ENCODE assay signal across 8 mouse cellular contexts in genomic region chr16:4717866-4718265, GRCm38 (mm10). TPM values are rescaled to one million over a fixed set of nuclear protein-coding genes. Genes with fewer than 3 reads are reported as not detected.
DNase-seq lines count a peak whose midpoint lies in the region; ATAC-seq and TF ChIP-seq lines count a peak whose summit lies in the region.

No protein-coding gene starts in this region.

- H3K9me3 ChIP-seq in lung, embryonic 14.5 days (ENCODE audit: low read depth, low read length), result no peaks in the 10 kb centered on the region
- H3K9me3 ChIP-seq in forebrain, embryonic 11.5 days (ENCODE audit: control insufficient read depth, low read length), result no peaks in the 10 kb centered on the region
- no peaks in the 10 kb centered on the region for H3K9me3 ChIP-seq in limb, embryonic 12.5 days

- no peaks in the 10 kb centered on the region for H3K4me1 ChIP-seq in lung, embryonic 14.5 days (ENCODE audit: insufficient read depth)
- no peaks in the 10 kb centered on the region; the same call in 1 of the 2 replicates for H3K4me1 ChIP-seq in forebrain, embryonic 11.5 days (replicated peaks; ENCODE audit: control insufficient read depth, insufficient read depth, low read length)
- peaks cover 11% of the 10 kb centered on the region; the same call in 1 of the 2 replicates for H3K4me1 ChIP-seq in limb, embryonic 12.5 days (replicated peaks)
- peaks cover 2% of the 10 kb centered on the region; the same call in 1 of the 2 replicates for H3K4me1 ChIP-seq in small intestine, adult 2 months (ENCODE audit: control insufficient read depth, insufficient read depth, insufficient read length, low read length)

- H3K36me3 ChIP-seq in lung, embryonic 14.5 days (ENCODE audit: insufficient read depth), result peaks cover 37% of the 10 kb centered on the region
- peaks cover 15% of the 10 kb centered on the region; the same call in 1 of the 2 replicates for H3K36me3 ChIP-seq in forebrain, embryonic 11.5 days (ENCODE audit: control insufficient read depth, insufficient read depth, low read length)
- peaks cover 41% of the 10 kb centered on the region for H3K36me3 ChIP-seq in limb, embryonic 12.5 days
- no peaks in the 10 kb centered on the region; the same call in none of the 2 replicates for H3K36me3 ChIP-seq in small intestine, adult 2 months (ENCODE audit: control insufficient read depth, insufficient read depth, low read length)

- no peak overlapping the region for H3K27ac ChIP-seq in lung, embryonic 14.5 days (ENCODE audit: low read depth)
- H3K27ac ChIP-seq in forebrain, embryonic 11.5 days (ENCODE audit: low read depth, low read length), result no peak overlapping the region
- H3K27ac ChIP-seq in limb, embryonic 12.5 days, result no peak overlapping the region
- H3K27ac ChIP-seq in small intestine, adult 2 months (ENCODE audit: insufficient read depth, low read depth, low read length), result no peak overlapping the region

- H3K4me3 ChIP-seq in lung, embryonic 14.5 days (ENCODE audit: low read depth, low read length), result peak overlapping the region; percentile 62
- peak overlapping the region; percentile 51 for H3K4me3 ChIP-seq in forebrain, embryonic 11.5 days (ENCODE audit: low read depth, low read length)
- H3K4me3 ChIP-seq in limb, embryonic 12.5 days (replicated peaks), result peak overlapping the region; percentile 63
- H3K4me3 ChIP-seq in small intestine, adult 2 months (ENCODE audit: low read depth, low read length), result peak overlapping the region; percentile 27; the same call in 1 of the 2 replicates

- no peak for ATAC-seq in lung, embryonic 14.5 days (ENCODE audit: insufficient read depth)
- ATAC-seq in forebrain, embryonic 11.5 days (replicated peaks; ENCODE audit: low FRiP score), result no peak
- no peak for ATAC-seq in limb, embryonic 12.5 days (ENCODE audit: insufficient number of reproducible peaks, insufficient read depth, low FRiP score, low TSS enrichment, low read depth)

- no peak for DNase-seq in lung, embryonic 14.5 days
- DNase-seq in lung, postnatal 25 days (ENCODE audit: low spot score), result no peak
- DNase-seq in forebrain, embryonic 11.5 days (ENCODE audit: low spot score), result no peak
- DNase-seq in right cerebral cortex, adult 2 months (ENCODE audit: low spot score in 2 of 2), result no peak
- DNase-seq in thymus, postnatal 10 days (ENCODE audit: low spot score in 2 of 2), result no peak
- DNase-seq in layer of hippocampus, postnatal 25 days (ENCODE audit: extremely low spot score in 1 of 2, low spot score in 1 of 2), result no peak

- TF ChIP-seq POLR2A in small intestine, adult 2 months (IDR thresholded peaks at IDR 0.05; ENCODE audit: low read depth, low read length), result no peak

- peak overlapping the region; percentile 75; the same call in 1 of the 2 replicates for H3K9ac ChIP-seq in lung, embryonic 14.5 days
- peak overlapping the region; percentile 85 for H3K9ac ChIP-seq in forebrain, embryonic 11.5 days (ENCODE audit: low read length)
- H3K9ac ChIP-seq in limb, embryonic 12.5 days (replicated peaks), result no peak overlapping the region

- no peak for TF ChIP-seq CTCF in lung, embryonic 14.5 days (IDR thresholded peaks at IDR 0.05; ENCODE audit: low read depth)
- TF ChIP-seq CTCF in small intestine, adult 2 months (IDR thresholded peaks at IDR 0.05; ENCODE audit: extremely low read depth, insufficient read length, insufficient replicate concordance, low read depth, low read length), result no peak

- peak overlapping the region; percentile 66 for H3K4me2 ChIP-seq in lung, embryonic 14.5 days
- H3K4me2 ChIP-seq in forebrain, embryonic 11.5 days (ENCODE audit: low read depth, low read length, severe bottlenecking), result peak overlapping the region; percentile 60
- H3K4me2 ChIP-seq in limb, embryonic 12.5 days, result peak overlapping the region; percentile 59

- WGBS in lung, embryonic 14.5 days, result 50% methylated on average over 3 of the region's 3 CpGs
- WGBS in forebrain, embryonic 11.5 days, result 77% methylated on average over 3 of the region's 3 CpGs
- WGBS in limb, embryonic 12.5 days, result 59% methylated on average over 3 of the region's 3 CpGs
- whole genome bisulfite sequencing in small intestine, adult 2 months, result 45% methylated on average over 3 of the region's 3 CpGs

- no peaks in the 10 kb centered on the region for H3K27me3 ChIP-seq in lung, embryonic 14.5 days (ENCODE audit: insufficient read depth, low read length)
- no peaks in the 10 kb centered on the region for H3K27me3 ChIP-seq in forebrain, embryonic 11.5 days (ENCODE audit: control insufficient read depth, insufficient read depth, low read length)
- H3K27me3 ChIP-seq in limb, embryonic 12.5 days, result no peaks in the 10 kb centered on the region
- H3K27me3 ChIP-seq in small intestine, adult 2 months (ENCODE audit: control insufficient read depth, insufficient read depth, low read length), result no peaks in the 10 kb centered on the region

RNA-seq across cellular contexts. Expression of gene Nmral1, which starts 1.3 kb away (rescaled TPM):
- polyA plus RNA-seq in lung, embryonic 14.5 days (2014; fragmentation: Nextera tagmentation; extraction: Ambion mirVana), result 93.7 and 102 TPM in 2 replicates
- polyA plus RNA-seq in forebrain, embryonic 11.5 days (2014; fragmentation: Nextera tagmentation; extraction: Ambion mirVana), result 212 and 220 TPM in 2 replicates
- polyA plus RNA-seq in limb, embryonic 12.5 days (2016; fragmentation: Nextera tagmentation; extraction: Ambion mirVana), result 179 and 191 TPM in 2 replicates
- 2.2 and 5.6 TPM in 2 replicates for polyA plus RNA-seq in small intestine, adult 2 months (2012; rRNA removed)
- 10 to 100 TPM; 16.0 to 17.7 TPM for total RNA-seq in layer of hippocampus, postnatal 25 days (2021)

RNA-seq across cellular contexts. Expression of gene Hmox2, which starts 8.3 kb away (rescaled TPM):
- 104 and 109 TPM in 2 replicates for polyA plus RNA-seq in lung, embryonic 14.5 days (2014; fragmentation: Nextera tagmentation; extraction: Ambion mirVana)
- 74.3 and 80.3 TPM in 2 replicates for polyA plus RNA-seq in forebrain, embryonic 11.5 days (2014; fragmentation: Nextera tagmentation; extraction: Ambion mirVana)
- 102 and 106 TPM in 2 replicates for polyA plus RNA-seq in limb, embryonic 12.5 days (2016; fragmentation: Nextera tagmentation; extraction: Ambion mirVana)
- 11.8 and 21.2 TPM in 2 replicates for polyA plus RNA-seq in small intestine, adult 2 months (2012; rRNA removed)
- total RNA-seq in layer of hippocampus, postnatal 25 days (2021), result 10 to 100 TPM; 87.7 to 98.0 TPM

RNA-seq across cellular contexts. Expression of gene Coro7, which starts 38.3 kb away (rescaled TPM):
- polyA plus RNA-seq in lung, embryonic 14.5 days (2014; fragmentation: Nextera tagmentation; extraction: Ambion mirVana), result 13.1 and 15.1 TPM in 2 replicates
- polyA plus RNA-seq in forebrain, embryonic 11.5 days (2014; fragmentation: Nextera tagmentation; extraction: Ambion mirVana), result 20.5 and 23.3 TPM in 2 replicates
- polyA plus RNA-seq in limb, embryonic 12.5 days (2016; fragmentation: Nextera tagmentation; extraction: Ambion mirVana), result 18.6 and 19.6 TPM in 2 replicates
- 45.6 and 86.6 TPM in 2 replicates for polyA plus RNA-seq in small intestine, adult 2 months (2012; rRNA removed)
- 10 to 100 TPM; 78.6 to 96.5 TPM for total RNA-seq in layer of hippocampus, postnatal 25 days (2021)

Comparison
In these comparisons a context has a peak if more than half of its experiments do, and no peak if none do; other contexts are left out.
1. RNA of gene Nmral1, which starts 1.3 kb away (polyA plus RNA-seq): 212 to 220 TPM in forebrain, embryonic 11.5 days, 179 to 191 TPM in limb, embryonic 12.5 days and 93.7 to 102 TPM in lung, embryonic 14.5 days; 2.2 to 5.6 TPM in small intestine, adult 2 months; every median in the first group is over 10 times any median in the second.
2. Peak in every context shown above with its lines, with median percentiles within 50 percentile points of each other: H3K4me2 ChIP-seq and H3K4me3 ChIP-seq.